Mouse (Mus musculus): ENCODE results near the gene Camkmt. TPM values are rescaled to one million over a fixed set of nuclear protein-coding genes. Genes with fewer than 3 reads are reported as not detected.
A peak's percentile ranks its signal among the peaks of the same experiment; 100 is the strongest.

The Camkmt gene
- polyA plus RNA-seq, 1 experiment from 2014 or later, result 8.2 TPM

GRCm38 (mm10) chr17:85089621-85090020, 731 bp upstream of the Camkmt start:
- no peaks in the 10 kb centered on the region for H3K36me3 ChIP-seq (ENCODE audit: control insufficient read depth, insufficient read depth, low read length)
- 1% methylated on average over 16 of the region's 16 CpGs for WGBS
- H3K9ac ChIP-seq (ENCODE audit: low read length), result peak overlapping the region; percentile 85
- 0 out of 2 replicates have a peak, but pooled peaks have one; percentile 15 for ATAC-seq (ENCODE audit: insufficient number of reproducible peaks, insufficient read depth, low FRiP score, low read depth)
- H3K27ac ChIP-seq (replicated peaks in 1 of 2; ENCODE audit: control insufficient read depth in 1 of 2, insufficient read depth in 1 of 2, low read depth in 2 of 2, low read length in 2 of 2), result peak overlapping the region; percentile 75 to 85
- H3K4me3 ChIP-seq (ENCODE audit: control insufficient read depth in 1 of 2, insufficient read depth in 1 of 2, low read depth in 1 of 2, low read length in 2 of 2), result peak overlapping the region; percentile 69 to 94
- H3K27me3 ChIP-seq (ENCODE audit: control insufficient read depth, insufficient read depth, low read length), result no peaks in the 10 kb centered on the region
- peak overlapping the region; percentile 96 for H3K4me2 ChIP-seq (ENCODE audit: low read length)
- H3K4me1 ChIP-seq (ENCODE audit: control insufficient read depth in 2 of 2, insufficient read depth in 2 of 2, low read length in 2 of 2), result peaks cover 7 to 36% of the 10 kb centered on the region in 2 experiments
- no peaks in the 10 kb centered on the region for H3K9me3 ChIP-seq (ENCODE audit: control insufficient read depth, low read length)

- ATAC-seq (ENCODE audit: insufficient number of reproducible peaks, insufficient read depth, low FRiP score, low read depth), result no peak
- Histone ChIP-seq H3K4me3 (ENCODE audit: control insufficient read depth in 1 of 2, insufficient read depth in 1 of 2, low read depth in 1 of 2, low read length in 2 of 2) (peak overlapping the region in 1 of 2 experiments; percentile 69; a peak in 1 of 4 replicates), H3K9me3 (ENCODE audit: control insufficient read depth, low read length) (no peaks in the 10 kb centered on the region), H3K27me3 (ENCODE audit: control insufficient read depth, insufficient read depth, low read length) (no peaks in the 10 kb centered on the region), H3K27ac (replicated peaks in 1 of 2; ENCODE audit: control insufficient read depth in 1 of 2, insufficient read depth in 1 of 2, low read depth in 2 of 2, low read length in 2 of 2) (no peak overlapping the region), H3K36me3 (ENCODE audit: control insufficient read depth, insufficient read depth, low read length) (no peaks in the 10 kb centered on the region), H3K9ac (ENCODE audit: low read length) (no peak overlapping the region), H3K4me1 (ENCODE audit: control insufficient read depth in 2 of 2, insufficient read depth in 2 of 2, low read length in 2 of 2) (peaks cover 7 to 21% of the 10 kb centered on the region in 2 experiments), H3K4me2 (ENCODE audit: low read length) (peak overlapping the region; percentile 96)
- 88% methylated on average over 6 of the region's 6 CpGs for WGBS
Measured at GRCm38 (mm10) chr17:85091762-85092161, 1.4 kb downstream of the Camkmt start.

GRCm38 (mm10) chr17:85096396-85096795, 6.0 kb downstream of the Camkmt start:
- peaks cover 9% of the 10 kb centered on the region for H3K36me3 ChIP-seq (ENCODE audit: control insufficient read depth, insufficient read depth, low read length)
- no peak for ATAC-seq (ENCODE audit: insufficient number of reproducible peaks, insufficient read depth, low FRiP score, low read depth)
- 87% methylated on average over 3 of the region's 3 CpGs for WGBS
- H3K9me3 ChIP-seq (ENCODE audit: control insufficient read depth, low read length), result peaks cover 13% of the 10 kb centered on the region; the same call in 1 of the 2 replicates
- H3K4me1 ChIP-seq (ENCODE audit: control insufficient read depth in 2 of 2, insufficient read depth in 2 of 2, low read length in 2 of 2), result peaks cover 0 to 3% of the 10 kb centered on the region in 2 experiments; a peak in 1 of 4 replicates
- no peak overlapping the region for H3K9ac ChIP-seq (ENCODE audit: low read length)
- no peak overlapping the region for H3K27ac ChIP-seq (replicated peaks in 1 of 2; ENCODE audit: control insufficient read depth in 1 of 2, insufficient read depth in 1 of 2, low read depth in 2 of 2, low read length in 2 of 2)
- H3K4me3 ChIP-seq (ENCODE audit: control insufficient read depth in 1 of 2, insufficient read depth in 1 of 2, low read depth in 1 of 2, low read length in 2 of 2), result no peak overlapping the region
- H3K27me3 ChIP-seq (ENCODE audit: control insufficient read depth, insufficient read depth, low read length), result no peaks in the 10 kb centered on the region
- H3K4me2 ChIP-seq (ENCODE audit: low read length), result no peak overlapping the region

GRCm38 (mm10) chr17:85098677-85099323, 8.4 kb downstream of the Camkmt start:
- H3K9me3 ChIP-seq (ENCODE audit: control insufficient read depth, low read length), result peaks cover 13% of the 10 kb centered on the region; the same call in 1 of the 2 replicates
- no peak for ATAC-seq (ENCODE audit: insufficient number of reproducible peaks, insufficient read depth, low FRiP score, low read depth)
- no peak overlapping the region for H3K27ac ChIP-seq (replicated peaks in 1 of 2; ENCODE audit: control insufficient read depth in 1 of 2, insufficient read depth in 1 of 2, low read depth in 2 of 2, low read length in 2 of 2)
- no peak overlapping the region for H3K4me2 ChIP-seq (ENCODE audit: low read length)
- 88% methylated on average over 7 of the region's 7 CpGs for WGBS
- no peaks in the 10 kb centered on the region for H3K27me3 ChIP-seq (ENCODE audit: control insufficient read depth, insufficient read depth, low read length)
- no peaks in the 10 kb centered on the region for H3K4me1 ChIP-seq (ENCODE audit: control insufficient read depth in 2 of 2, insufficient read depth in 2 of 2, low read length in 2 of 2)
- H3K4me3 ChIP-seq (ENCODE audit: control insufficient read depth in 1 of 2, insufficient read depth in 1 of 2, low read depth in 1 of 2, low read length in 2 of 2), result no peak overlapping the region
- peaks cover 9% of the 10 kb centered on the region for H3K36me3 ChIP-seq (ENCODE audit: control insufficient read depth, insufficient read depth, low read length)
- H3K9ac ChIP-seq (ENCODE audit: low read length), result no peak overlapping the region

GRCm38 (mm10) chr17:85100232-85100631, 9.9 kb downstream of the Camkmt start:
- no peak for ATAC-seq (ENCODE audit: insufficient number of reproducible peaks, insufficient read depth, low FRiP score, low read depth)
- Histone ChIP-seq H3K27ac (replicated peaks in 1 of 2; ENCODE audit: control insufficient read depth in 1 of 2, insufficient read depth in 1 of 2, low read depth in 2 of 2, low read length in 2 of 2) (no peak overlapping the region), H3K9ac (ENCODE audit: low read length) (no peak overlapping the region), H3K4me3 (ENCODE audit: control insufficient read depth in 1 of 2, insufficient read depth in 1 of 2, low read depth in 1 of 2, low read length in 2 of 2) (no peak overlapping the region), H3K27me3 (ENCODE audit: control insufficient read depth, insufficient read depth, low read length) (no peaks in the 10 kb centered on the region), H3K36me3 (ENCODE audit: control insufficient read depth, insufficient read depth, low read length) (peaks cover 9% of the 10 kb centered on the region), H3K9me3 (ENCODE audit: control insufficient read depth, low read length) (peaks cover 13% of the 10 kb centered on the region; the same call in 1 of the 2 replicates), H3K4me2 (ENCODE audit: low read length) (no peak overlapping the region), H3K4me1 (ENCODE audit: control insufficient read depth in 2 of 2, insufficient read depth in 2 of 2, low read length in 2 of 2) (no peaks in the 10 kb centered on the region)
- 93% methylated on average over 3 of the region's 3 CpGs for WGBS

GRCm38 (mm10) chr17:85101751-85102150, 11.4 kb downstream of the Camkmt start:
- no peaks in the 10 kb centered on the region for H3K4me1 ChIP-seq (ENCODE audit: control insufficient read depth in 2 of 2, insufficient read depth in 2 of 2, low read length in 2 of 2)
- H3K9ac ChIP-seq (ENCODE audit: low read length), result no peak overlapping the region
- H3K4me2 ChIP-seq (ENCODE audit: low read length), result no peak overlapping the region
- peaks cover 13% of the 10 kb centered on the region; the same call in 1 of the 2 replicates for H3K9me3 ChIP-seq (ENCODE audit: control insufficient read depth, low read length)
- peaks cover 9% of the 10 kb centered on the region for H3K36me3 ChIP-seq (ENCODE audit: control insufficient read depth, insufficient read depth, low read length)
- no peak overlapping the region for H3K4me3 ChIP-seq (ENCODE audit: control insufficient read depth in 1 of 2, insufficient read depth in 1 of 2, low read depth in 1 of 2, low read length in 2 of 2)
- no peak for ATAC-seq (ENCODE audit: insufficient number of reproducible peaks, insufficient read depth, low FRiP score, low read depth)
- WGBS, result 89% methylated on average over 7 of the region's 7 CpGs
- no peaks in the 10 kb centered on the region for H3K27me3 ChIP-seq (ENCODE audit: control insufficient read depth, insufficient read depth, low read length)
- H3K27ac ChIP-seq (replicated peaks in 1 of 2; ENCODE audit: control insufficient read depth in 1 of 2, insufficient read depth in 1 of 2, low read depth in 2 of 2, low read length in 2 of 2), result no peak overlapping the region

- H3K27ac ChIP-seq (replicated peaks in 1 of 2; ENCODE audit: control insufficient read depth in 1 of 2, insufficient read depth in 1 of 2, low read depth in 2 of 2, low read length in 2 of 2), result no peak overlapping the region
- peaks cover 8% of the 10 kb centered on the region; the same call in 1 of the 2 replicates for H3K9me3 ChIP-seq (ENCODE audit: control insufficient read depth, low read length)
- no peak for ATAC-seq (ENCODE audit: insufficient number of reproducible peaks, insufficient read depth, low FRiP score, low read depth)
- H3K36me3 ChIP-seq (ENCODE audit: control insufficient read depth, insufficient read depth, low read length), result no peaks in the 10 kb centered on the region
- no peaks in the 10 kb centered on the region for H3K4me1 ChIP-seq (ENCODE audit: control insufficient read depth in 2 of 2, insufficient read depth in 2 of 2, low read length in 2 of 2)
- H3K4me3 ChIP-seq (ENCODE audit: control insufficient read depth in 1 of 2, insufficient read depth in 1 of 2, low read depth in 1 of 2, low read length in 2 of 2), result no peak overlapping the region
- H3K4me2 ChIP-seq (ENCODE audit: low read length), result no peak overlapping the region
- WGBS, result 46% methylated on average over 2 of the region's 2 CpGs
- no peak overlapping the region for H3K9ac ChIP-seq (ENCODE audit: low read length)
- H3K27me3 ChIP-seq (ENCODE audit: control insufficient read depth, insufficient read depth, low read length), result no peaks in the 10 kb centered on the region
Measured at GRCm38 (mm10) chr17:85103310-85103709, 13.0 kb downstream of the Camkmt start.

- H3K4me1 ChIP-seq (ENCODE audit: control insufficient read depth in 2 of 2, insufficient read depth in 2 of 2, low read length in 2 of 2), result no peaks in the 10 kb centered on the region
Measured at GRCm38 (mm10) chr17:85110640-85111039, 20.3 kb downstream of the Camkmt start.

More at GRCm38 (mm10) chr17:85110640-85111039, 20.3 kb downstream of the Camkmt start:
- Histone ChIP-seq H3K36me3 (ENCODE audit: control insufficient read depth, insufficient read depth, low read length) (no peaks in the 10 kb centered on the region), H3K4me2 (ENCODE audit: low read length) (no peak overlapping the region), H3K9ac (ENCODE audit: low read length) (no peak overlapping the region), H3K27me3 (ENCODE audit: control insufficient read depth, insufficient read depth, low read length) (no peaks in the 10 kb centered on the region), H3K27ac (replicated peaks in 1 of 2; ENCODE audit: control insufficient read depth in 1 of 2, insufficient read depth in 1 of 2, low read depth in 2 of 2, low read length in 2 of 2) (no peak overlapping the region), H3K9me3 (ENCODE audit: control insufficient read depth, low read length) (no peaks in the 10 kb centered on the region), H3K4me3 (ENCODE audit: control insufficient read depth in 1 of 2, insufficient read depth in 1 of 2, low read depth in 1 of 2, low read length in 2 of 2) (no peak overlapping the region)
- no peak for ATAC-seq (ENCODE audit: insufficient number of reproducible peaks, insufficient read depth, low FRiP score, low read depth)
- WGBS, result 96% methylated on average over 1 of the region's 1 CpGs

Measured in heart, embryonic 14.5 days (tissue).